Mouse (Mus musculus) G1E (cell line): ENCODE results near the gene Adprh. TPM values are rescaled to one million over a fixed set of nuclear protein-coding genes. Genes with fewer than 3 reads are reported as not detected.

Source experiments
- ATAC-seq: 2 replicates; pipeline ENCODE4 v1.8.0; 2016; ENCODE audit warnings: mild to moderate bottlenecking; ENCODE audit not compliant: insufficient number of reproducible peaks, poor library complexity, low FRiP score, severe bottlenecking; ENCODE audit errors: extremely low read depth
- DNase-seq: peaks from one replicate; pipeline ENCODE4 v3.0.0; 2012; ENCODE audit warnings: low spot score
- H3K27me3 ChIP-seq: 2 replicates; pipeline ENCODE4 v1.6.1; 2012; ENCODE audit warnings: mild to moderate bottlenecking, low read length, inconsistent platforms; ENCODE audit not compliant: insufficient read depth
- H3K36me3 ChIP-seq: replicated peaks from 2 replicates; pipeline ENCODE3; 2012; ENCODE audit warnings: mild to moderate bottlenecking, inconsistent platforms
- H3K4me1 ChIP-seq: 2 replicates; pipeline ENCODE4 v1.6.1; 2012; ENCODE audit warnings: low read depth, low read length, inconsistent platforms, mixed read lengths; ENCODE audit not compliant: insufficient read depth
- H3K4me3 ChIP-seq: 2 replicates; pipeline ENCODE4 v1.5.1; 2012; ENCODE audit warnings: low read depth, mild to moderate bottlenecking, inconsistent platforms, low read length, moderate library complexity, mixed read lengths
- H3K9me3 ChIP-seq: replicated peaks from 2 replicates; pipeline ENCODE4 v1.6.1; 2012; ENCODE audit warnings: inconsistent platforms
- CTCF ChIP-seq: IDR thresholded peaks from 2 replicates; pipeline ENCODE4 v1.5.1; 2012; ENCODE audit warnings: low read depth, low read length, inconsistent platforms, mixed read lengths
- GATA1 ChIP-seq: IDR thresholded peaks from 2 replicates; pipeline ENCODE4 v1.6.1; 2012; ENCODE audit warnings: borderline replicate concordance, low read length, inconsistent platforms, mixed read lengths
- GATA2 ChIP-seq: IDR thresholded peaks from 2 replicates; pipeline ENCODE4 v1.6.1; 2012; ENCODE audit warnings: low read depth, low read length, inconsistent platforms, borderline replicate concordance
- POLR2AphosphoS5 ChIP-seq: IDR thresholded peaks from 2 replicates; pipeline ENCODE4 v1.6.1; 2012; ENCODE audit warnings: low read depth, low read length, inconsistent platforms; ENCODE audit not compliant: insufficient replicate concordance
- TAL1 ChIP-seq: conservative IDR thresholded peaks from 2 replicates; pipeline ENCODE4 v1.6.1; 2012; ENCODE audit warnings: low read depth, low read length, inconsistent platforms, mixed read lengths
- polyA plus RNA-seq: library from polyadenylated mRNA; stranded (reverse); fragments of >175 nt; gene quantifications from 2 replicates; pipeline ENCODE4 v1.2.3, GENCODE M21; 2012
- total RNA-seq, 2 experiments: library from RNA; stranded (forward) in 1 of 2; stranded (reverse) in 1 of 2; fragments of 200-1000 nt in 1 of 2; fragments of >200 nt in 1 of 2; fragmentation: Nextera tagmentation in 1 of 2; gene quantifications; 2 replicates each; pipeline ENCODE4 v1.2.3; 2014 to 2017

Gene Adprh
- total and polyA plus RNA-seq, 3 experiments, result 28.4 to 355 (median 56.4) TPM

GRCm38 (mm10) chr16:38400311-38400960, 52.1 kb downstream of the Adprh start:
- no peak for DNase-seq
- H3K36me3 ChIP-seq, result no peaks in the 10 kb centered on the region
- peaks cover 56% of the 10 kb centered on the region for H3K4me1 ChIP-seq
- H3K27me3 ChIP-seq, result no peaks in the 10 kb centered on the region
- H3K4me3 ChIP-seq, result no peak overlapping the region
- no peak for ATAC-seq
- TF ChIP-seq CTCF (no peak), POLR2AphosphoS5 (no peak), TAL1 (no peak), GATA2 (no peak), GATA1 (no peak)
- H3K9me3 ChIP-seq, result no peaks in the 10 kb centered on the region

GRCm38 (mm10) chr16:38399531-38400231, 52.8 kb downstream of the Adprh start:
- H3K9me3 ChIP-seq, result no peaks in the 10 kb centered on the region

DNA sequence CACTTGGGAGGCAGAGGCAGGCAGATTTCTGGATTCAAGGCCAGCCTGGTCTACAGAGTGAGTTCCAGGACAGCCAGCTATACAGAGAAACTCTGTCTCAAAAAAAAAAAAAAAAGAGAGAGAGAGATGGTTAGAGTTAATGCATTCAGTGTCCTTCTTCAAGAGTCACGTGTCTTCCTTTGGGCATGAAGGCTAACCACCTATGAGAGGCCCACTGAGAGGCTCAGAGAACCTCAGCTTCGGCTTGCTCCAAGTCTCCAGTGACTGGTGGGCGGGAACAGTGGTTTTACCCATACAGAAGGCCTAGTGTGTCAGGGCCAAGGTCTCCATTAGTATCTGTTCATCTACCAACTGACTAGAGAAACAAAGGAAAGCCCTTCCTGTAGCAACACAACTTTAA, 53.4 kb downstream of the Adprh start:
- ATAC-seq (peak; percentile 69), DNase-seq (peak; percentile 18)
- peak overlapping the region; percentile 2; the same call in 1 of the 2 replicates for H3K4me3 ChIP-seq
- no peaks in the 10 kb centered on the region for H3K27me3 ChIP-seq
- TF ChIP-seq CTCF, result no peak
- TF ChIP-seq GATA2, result no peak
- TF ChIP-seq POLR2AphosphoS5, result no peak
- no peak for TF ChIP-seq TAL1
- TF ChIP-seq GATA1, result no peak
- no peaks in the 10 kb centered on the region for H3K36me3 ChIP-seq
- H3K9me3 ChIP-seq, result no peaks in the 10 kb centered on the region
- peaks cover 67% of the 10 kb centered on the region for H3K4me1 ChIP-seq

More at GRCm38 (mm10) chr16:38399531-38400231, 52.8 kb downstream of the Adprh start:
- Histone ChIP-seq H3K27me3 (no peaks in the 10 kb centered on the region), H3K4me1 (peaks cover 61% of the 10 kb centered on the region), H3K4me3 (peak overlapping the region; percentile 2; the same call in 1 of the 2 replicates), H3K36me3 (no peaks in the 10 kb centered on the region)
- ATAC-seq (peak; percentile 10; the same call in 1 of the 2 replicates), DNase-seq (peak; percentile 23)
- TF ChIP-seq GATA1, result no peak
- TF ChIP-seq GATA2, result no peak
- TF ChIP-seq TAL1, result no peak

- no peak for TF ChIP-seq CTCF
- no peak for TF ChIP-seq GATA1
- TF ChIP-seq GATA2, result no peak
- TF ChIP-seq POLR2AphosphoS5, result no peak
- Histone ChIP-seq H3K27me3 (no peaks in the 10 kb centered on the region), H3K4me1 (peaks cover 67% of the 10 kb centered on the region)
Measured at GRCm38 (mm10) chr16:38398266-38398665, 54.2 kb downstream of the Adprh start.

GRCm38 (mm10) chr16:38396155-38396554, 56.3 kb downstream of the Adprh start:
- H3K9me3 ChIP-seq, result no peaks in the 10 kb centered on the region
- ATAC-seq, result no peak
- no peak overlapping the region for H3K4me3 ChIP-seq
- TF ChIP-seq GATA2 (no peak), TAL1 (no peak), GATA1 (no peak), CTCF (no peak), POLR2AphosphoS5 (no peak)
- no peak for DNase-seq
- no peaks in the 10 kb centered on the region for H3K36me3 ChIP-seq
- H3K27me3 ChIP-seq, result no peaks in the 10 kb centered on the region
- H3K4me1 ChIP-seq, result peaks cover 73% of the 10 kb centered on the region

More at GRCm38 (mm10) chr16:38398266-38398665, 54.2 kb downstream of the Adprh start:
- DNase-seq, result no peak
- H3K4me3 ChIP-seq, result no peak overlapping the region
- no peaks in the 10 kb centered on the region for H3K36me3 ChIP-seq
- no peak for ATAC-seq
- H3K9me3 ChIP-seq, result no peaks in the 10 kb centered on the region

DNA sequence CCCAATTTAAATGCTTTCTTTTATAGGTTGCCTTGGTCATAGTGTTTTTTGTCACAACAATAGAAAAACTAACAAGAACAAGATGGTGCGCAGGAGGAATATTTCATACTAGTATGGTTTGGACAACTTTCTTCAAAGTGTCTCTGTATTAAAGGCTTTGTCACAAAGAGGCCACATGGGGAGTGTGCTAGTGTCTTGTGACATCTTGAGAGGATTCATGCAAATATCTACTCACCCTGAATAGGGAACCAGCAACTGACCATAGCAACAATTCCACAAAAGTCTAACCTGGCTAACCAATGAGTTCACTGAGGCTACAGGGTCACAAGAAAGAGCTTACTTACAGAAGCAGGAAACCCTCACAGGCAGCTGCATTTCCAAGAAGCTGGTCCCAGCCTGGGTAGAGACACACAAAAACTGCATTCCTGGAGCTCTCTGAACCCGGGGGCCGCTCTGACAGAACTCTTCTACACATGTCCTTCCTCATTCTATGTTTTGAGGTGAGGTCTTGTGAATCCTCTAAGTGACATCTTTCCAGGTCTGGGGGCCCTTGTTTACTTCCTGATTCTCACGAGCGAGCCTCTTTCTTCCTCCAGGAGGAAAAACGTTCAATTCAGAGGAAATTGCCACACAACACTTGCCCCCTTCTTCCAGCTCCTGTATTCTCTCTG, 57.3 kb downstream of the Adprh start:
- DNase-seq, result no peak
- no peak for ATAC-seq
- no peaks in the 10 kb centered on the region for H3K9me3 ChIP-seq
- H3K27me3 ChIP-seq, result no peaks in the 10 kb centered on the region
- H3K4me3 ChIP-seq, result no peak overlapping the region; the same call in 1 of the 2 replicates
- no peak for TF ChIP-seq TAL1
- TF ChIP-seq POLR2AphosphoS5, result no peak
- no peak for TF ChIP-seq GATA1
- TF ChIP-seq GATA2, result no peak
- TF ChIP-seq CTCF, result no peak
- peaks cover 65% of the 10 kb centered on the region for H3K4me1 ChIP-seq
- H3K36me3 ChIP-seq, result no peaks in the 10 kb centered on the region
